In genomic region chr3:22173171-22173570, GRCm38 (mm10) we compare ENCODE assay signal across 21 mouse cellular contexts.
"Had no signal": no experiment of that assay in that cellular context is flagged by ENCODE, and none has a peak within 500 bp of the region (broad histone marks: within the 10 kb centered on the region; RNA-seq: fewer than 3 reads in every experiment).

No protein-coding gene starts in this region.

- H3K9ac ChIP-seq: limb, embryonic 12.5 days; limb, embryonic 15.5 days; liver, embryonic 14.5 days; liver, postnatal 0 days; lung, embryonic 14.5 days; stomach, embryonic 15.5 days had no signal

- H3K27ac ChIP-seq: kidney, postnatal 0 days; limb, embryonic 15.5 days; liver, embryonic 14.5 days; macrophage; stomach, embryonic 15.5 days had no signal

- H3K4me1 ChIP-seq: stomach, embryonic 15.5 days had no signal

- H3K4me3 ChIP-seq: layer of hippocampus, adult 2 months; limb, embryonic 12.5 days; limb, embryonic 15.5 days; megakaryocyte, embryonic 14.5 days; myocyte; stomach, embryonic 15.5 days had no signal

- ATAC-seq: liver, postnatal 0 days; lung, postnatal 0 days had no signal

- H3K9me3 ChIP-seq: limb, embryonic 12.5 days; limb, embryonic 15.5 days; megakaryocyte, embryonic 14.5 days; stomach, embryonic 15.5 days had no signal

- H3K27me3 ChIP-seq: limb, embryonic 12.5 days; limb, embryonic 15.5 days; megakaryocyte, embryonic 14.5 days; stomach, embryonic 15.5 days had no signal

- DNase-seq: kidney, adult 2 months; kidney, postnatal 25 days; layer of hippocampus, adult 9-11 months; liver, postnatal 0 days; lung, embryonic 14.5 days; retina, postnatal 1 day; right cerebral cortex, postnatal 25 days; spleen, adult 18-20 months; thymus, postnatal 25 days had no signal

- H3K36me3 ChIP-seq: limb, embryonic 12.5 days; limb, embryonic 15.5 days; stomach, embryonic 15.5 days had no signal

- H3K4me2 ChIP-seq: limb, embryonic 12.5 days; limb, embryonic 15.5 days; liver, embryonic 11.5 days; lung, embryonic 14.5 days; midbrain, embryonic 11.5 days; stomach, embryonic 15.5 days had no signal
